Mouse (Mus musculus) E14TG2a.4 (cell line): Measurements from ENCODE around the gene Zfp52.
A peak's percentile ranks its signal among the peaks of the same experiment; 100 is the strongest.

Experiments
- CTCF ChIP-seq: conservative IDR thresholded peaks from 2 replicates; pipeline ENCODE4 v1.5.1; 2014; ENCODE audit warnings: low read length
- NANOG ChIP-seq: IDR thresholded peaks from 2 replicates; pipeline ENCODE4 v1.6.1; 2014; ENCODE audit warnings: borderline replicate concordance, low read length, mixed read lengths
- POU5F1 ChIP-seq: IDR thresholded peaks from 2 replicates; pipeline ENCODE4 v1.6.1; 2014; ENCODE audit warnings: low read length, borderline replicate concordance

GRCm38 (mm10) chr17:21579493-21580175 lies 44.3 kb downstream of the Zfp52 start:
- TF ChIP-seq CTCF (peak; percentile 70), POU5F1 (no peak), NANOG (no peak)
